Mouse (Mus musculus) testis, postnatal 10 days (tissue): ENCODE data around the gene Chrna10.

Source experiments
- DNase-seq: peaks from one replicate; pipeline ENCODE4 v3.0.0; 2021; ENCODE audit warnings: low spot score

Gene Chrna10

DNA sequence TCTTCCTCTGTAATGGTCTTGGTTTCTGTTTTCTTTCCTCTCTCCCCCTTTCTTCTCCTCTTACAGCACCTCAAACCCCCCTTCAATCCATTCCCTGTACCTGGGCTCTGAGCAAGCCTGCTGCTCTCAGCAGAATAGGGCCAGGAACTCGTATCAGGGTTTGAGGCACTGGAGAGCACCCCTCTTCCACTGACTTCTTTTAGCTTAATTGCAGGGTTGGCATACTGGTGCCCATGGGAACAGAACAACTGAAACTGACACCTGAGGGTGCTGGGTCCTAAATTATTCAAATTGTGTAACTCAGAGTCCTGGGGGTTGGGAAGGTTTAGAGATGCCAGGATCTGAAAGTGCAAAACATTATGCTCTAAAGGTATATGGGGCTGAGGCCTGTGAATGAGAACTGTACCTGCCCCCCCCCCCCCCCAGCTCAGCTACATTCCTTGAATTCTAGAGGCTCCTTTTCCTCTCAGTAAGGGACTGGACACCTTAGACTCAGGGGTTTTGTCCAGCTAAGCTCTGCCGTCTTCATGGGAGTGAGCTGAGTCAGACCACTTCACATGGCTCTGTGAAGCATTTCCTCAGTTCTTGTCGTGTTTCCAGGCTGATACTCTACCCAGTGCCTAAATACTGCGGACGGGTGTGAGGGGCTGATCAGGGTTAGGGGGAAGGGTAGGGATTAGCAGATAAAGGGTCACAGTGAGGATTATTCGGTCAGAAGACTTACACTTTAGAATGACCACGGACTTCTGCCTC lies at the start of gene Chrna10:
Gene Chrna10 (minus strand): TSS at position 250 of the 753 bp plus-strand sequence.
- no peak for DNase-seq

GRCm38 (mm10) chr7:102153691-102154090 lies 37.1 kb upstream of the Chrna10 start:
- DNase-seq, result no peak

DNA sequence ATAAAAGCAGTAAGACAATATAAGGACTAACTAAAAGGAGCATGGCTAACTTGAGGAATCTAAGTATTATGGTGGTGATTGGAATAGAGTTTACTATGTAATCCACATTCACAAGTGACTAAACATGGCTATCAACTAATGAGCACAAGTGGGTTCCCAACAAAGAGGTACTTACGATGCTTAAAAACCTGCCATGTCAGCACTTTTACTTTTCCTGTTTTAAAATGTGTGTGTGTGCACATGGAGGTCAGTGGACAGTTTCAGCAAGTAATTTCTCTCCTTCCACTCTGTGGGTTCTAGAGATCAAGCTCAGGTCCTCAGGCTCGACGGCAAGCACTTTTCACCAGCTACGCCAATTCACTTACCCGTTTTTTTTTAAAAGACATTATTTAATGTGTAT lies 21.3 kb upstream of the Chrna10 start:
- no peak for DNase-seq

DNA sequence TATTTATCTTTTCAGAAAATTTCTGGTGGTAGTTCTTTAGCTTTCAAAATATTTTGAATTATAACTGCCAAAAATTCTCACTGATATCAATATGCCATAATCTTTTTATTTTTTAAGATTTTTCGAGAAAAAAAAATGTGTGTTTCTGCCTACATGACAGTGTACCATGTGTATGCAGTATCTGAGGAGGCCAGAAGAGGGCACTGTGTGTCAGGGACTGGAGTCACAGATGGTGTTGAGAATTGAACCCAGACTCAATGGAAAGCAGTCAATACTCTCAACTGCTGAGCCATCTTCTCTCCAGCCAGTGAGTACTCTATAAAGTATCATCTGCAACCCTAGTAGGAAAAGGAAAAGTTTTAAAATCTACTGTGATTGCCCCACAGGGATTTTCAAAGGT lies 20.8 kb upstream of the Chrna10 start:
- peak; percentile 57 for DNase-seq

GRCm38 (mm10) chr7:102132395-102132794 lies 15.8 kb upstream of the Chrna10 start:
- DNase-seq, result no peak

DNA sequence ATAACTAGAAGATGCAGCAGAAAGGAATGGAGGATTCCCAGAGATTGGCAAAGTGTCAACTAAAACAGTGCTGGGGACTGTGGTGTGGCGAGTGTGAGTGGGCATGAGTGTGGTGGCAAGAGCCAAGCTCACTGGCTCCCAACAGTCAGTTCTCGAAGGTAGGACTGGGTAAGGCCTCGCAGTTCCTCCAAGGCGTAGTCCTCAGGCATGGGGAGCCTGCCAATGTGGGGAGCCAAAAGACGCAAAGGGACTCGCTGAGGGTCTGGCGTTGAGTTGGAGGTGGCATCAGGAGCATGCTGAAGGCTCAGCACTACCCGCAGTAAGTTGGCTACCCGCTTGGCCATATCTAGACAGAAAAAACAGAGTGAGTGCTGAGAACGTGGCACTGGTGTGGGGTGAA lies 3.7 kb upstream of the Chrna10 start:
- no peak for DNase-seq

GRCm38 (mm10) chr7:102117382-102117781 lies 754 bp upstream of the Chrna10 start:
- DNase-seq, result no peak

DNA sequence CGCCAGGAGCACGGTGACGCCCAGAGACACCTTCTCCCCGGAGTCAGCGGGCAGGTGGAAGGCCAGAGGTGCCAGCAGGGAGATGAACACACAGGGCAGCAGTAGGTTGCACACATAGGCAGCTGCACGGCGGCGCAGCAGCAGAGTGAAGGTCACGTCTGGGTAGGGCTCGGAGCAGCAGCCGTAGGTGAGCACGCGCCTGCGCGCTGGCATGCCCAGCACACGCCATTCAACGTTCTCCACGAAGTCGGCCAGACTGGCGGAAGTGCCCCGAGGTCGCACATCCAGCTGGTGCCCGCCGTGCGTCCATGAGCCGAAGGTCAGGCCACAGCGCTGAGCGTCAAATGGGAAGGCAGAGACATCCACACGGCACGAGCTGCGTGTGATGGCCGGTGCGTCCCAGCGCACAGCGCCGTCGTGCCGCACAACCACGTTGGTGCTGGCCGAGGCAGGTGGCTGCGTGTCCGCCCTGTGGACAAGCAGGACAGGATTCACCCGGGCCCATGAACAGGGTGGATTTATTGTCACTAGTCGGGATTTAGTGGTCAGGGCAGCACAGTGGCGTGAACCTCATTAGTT lies 3.4 kb downstream of the Chrna10 start:
- no peak for DNase-seq

DNA sequence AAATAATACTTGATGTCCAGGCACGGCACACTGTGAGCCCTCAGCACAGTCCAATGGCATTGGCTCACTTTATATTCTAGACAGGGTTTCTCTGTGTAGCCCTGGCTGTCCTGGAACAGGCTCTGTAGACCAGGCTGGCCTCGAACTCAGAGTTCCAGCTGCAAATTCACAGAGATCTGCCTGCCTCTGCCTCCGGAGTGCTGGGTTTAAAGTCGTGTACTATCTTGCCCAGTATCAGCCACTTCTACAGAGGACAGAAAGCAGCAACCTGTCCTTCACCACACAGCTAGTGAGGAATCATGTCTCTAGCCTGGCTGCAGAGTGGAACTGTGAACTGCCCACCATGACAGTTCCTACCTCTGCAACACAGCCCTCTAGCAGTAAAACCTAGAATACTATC lies 6.9 kb downstream of the Chrna10 start:
- no peak for DNase-seq

- no peak for DNase-seq
These were observed 7.5 kb downstream of the Chrna10 start, which contains the start of gene Art5 for GRCm38 (mm10) chr7:102109171-102109570. Gene Art5, minus strand, starts transcription at chr7:102109489.

- no peak for DNase-seq
These were observed 8.4 kb downstream of the Chrna10 start for GRCm38 (mm10) chr7:102108206-102108605.

- no peak for DNase-seq
These were observed 9.9 kb downstream of the Chrna10 start for GRCm38 (mm10) chr7:102106700-102107141.

DNA sequence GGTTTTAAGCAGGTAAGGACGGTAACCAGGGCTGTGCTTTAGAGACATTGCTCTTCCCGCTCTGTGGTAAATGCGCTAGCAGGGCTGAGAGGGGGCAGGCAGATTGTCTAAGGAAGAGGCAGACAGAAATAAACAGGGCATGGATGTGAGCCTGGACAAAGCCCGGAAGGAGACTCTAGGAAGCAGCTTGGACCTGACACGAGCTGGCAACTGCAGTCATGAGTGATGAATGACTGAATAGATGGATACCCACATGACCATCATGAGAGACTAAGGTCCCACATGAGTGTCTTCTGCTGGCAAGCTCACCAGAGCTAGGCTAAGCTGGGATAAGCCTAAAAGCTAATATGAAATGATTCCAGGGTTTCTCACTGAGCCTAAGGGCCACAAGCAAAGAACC lies 12.5 kb downstream of the Chrna10 start:
- no peak for DNase-seq

DNA sequence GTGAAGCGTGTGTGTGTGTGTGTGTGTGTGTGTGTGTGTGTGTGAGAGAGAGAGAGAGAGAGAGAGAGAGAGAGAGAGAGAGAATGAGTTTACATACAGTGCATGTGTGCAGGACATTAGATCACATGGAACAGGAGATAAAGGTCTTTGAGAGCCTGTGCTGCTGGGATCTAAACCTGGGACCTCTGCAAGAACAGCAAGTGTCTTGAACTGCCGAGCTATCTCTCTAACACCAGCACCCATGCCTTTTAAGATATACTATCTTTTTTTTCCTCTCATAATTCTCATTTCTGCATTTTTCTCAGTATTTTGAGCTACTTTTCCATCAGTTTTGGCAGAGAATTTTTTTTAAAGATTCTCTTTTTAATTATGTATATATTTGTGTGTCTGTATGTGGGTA lies 13.1 kb downstream of the Chrna10 start:
- DNase-seq, result no peak

DNA sequence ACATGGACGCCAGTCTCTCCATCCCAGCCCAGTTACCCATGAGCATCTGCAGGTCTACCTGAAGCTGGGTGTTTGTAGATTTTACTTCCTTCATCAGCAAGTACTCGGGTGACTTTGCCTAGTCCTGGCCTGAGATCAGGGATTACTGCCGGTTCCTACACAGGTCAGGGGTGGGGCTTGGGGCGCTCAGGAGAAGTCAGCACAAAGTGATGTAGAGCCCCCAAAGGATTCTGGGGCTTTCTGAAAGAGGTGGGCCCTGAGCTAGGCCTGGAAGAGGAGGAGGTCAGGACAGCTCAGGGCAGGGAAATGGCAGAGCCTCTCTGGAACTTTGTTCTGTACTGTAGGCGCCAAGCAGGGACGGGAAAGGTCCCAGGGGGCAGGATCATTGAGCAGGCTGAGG lies 13.9 kb downstream of the Chrna10 start:
- no peak for DNase-seq

- DNase-seq, result no peak
These were observed 14.4 kb downstream of the Chrna10 start for GRCm38 (mm10) chr7:102102241-102102640.

DNA sequence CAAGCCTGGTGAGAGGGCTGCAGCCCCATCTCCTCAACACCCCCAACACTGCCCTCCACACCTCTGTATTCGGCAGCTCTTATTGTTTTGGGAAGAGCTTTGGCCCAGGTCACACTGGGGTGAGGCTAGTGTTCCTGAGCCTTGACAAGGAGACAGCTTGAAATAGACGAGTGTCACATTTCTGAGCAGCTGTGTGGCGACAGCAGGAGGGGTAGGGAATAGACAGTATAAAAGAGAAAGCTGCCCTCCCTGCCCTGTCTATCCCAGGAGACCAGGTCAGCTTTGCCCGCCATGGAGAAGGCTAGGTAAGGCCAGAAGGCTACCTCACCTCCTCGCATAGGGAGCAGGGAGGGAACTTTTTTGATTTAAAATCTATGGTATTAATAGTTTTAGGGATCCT lies 15.1 kb downstream of the Chrna10 start, which contains the start of gene Art1:
Gene Art1 (plus strand): TSS at position 257 of the 400 bp plus-strand sequence.
- DNase-seq, result no peak

DNA sequence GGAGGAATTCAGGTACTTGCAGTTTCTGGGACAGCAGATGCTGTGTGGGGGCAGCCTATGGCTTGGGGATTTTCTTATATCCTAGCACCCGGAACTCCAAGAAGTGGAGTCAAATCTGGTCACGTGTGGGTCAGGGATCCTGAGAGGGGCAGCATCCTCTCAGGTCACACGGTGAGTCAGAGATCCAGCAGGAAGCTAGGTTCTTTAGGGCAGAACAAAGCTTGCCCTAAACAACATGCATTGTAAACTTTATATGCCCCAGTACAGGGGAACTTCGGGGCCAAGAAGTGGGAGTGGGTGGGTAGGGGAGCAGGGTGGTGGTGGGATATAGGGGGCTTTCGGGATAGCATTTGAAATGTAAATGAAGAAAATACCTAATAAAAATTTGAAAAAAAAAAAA lies 15.8 kb downstream of the Chrna10 start:
- no peak for DNase-seq

- DNase-seq, result no peak
These were observed 16.6 kb downstream of the Chrna10 start for GRCm38 (mm10) chr7:102099760-102100661.

GRCm38 (mm10) chr7:102087336-102087735 lies 29.3 kb downstream of the Chrna10 start:
- no peak for DNase-seq

DNA sequence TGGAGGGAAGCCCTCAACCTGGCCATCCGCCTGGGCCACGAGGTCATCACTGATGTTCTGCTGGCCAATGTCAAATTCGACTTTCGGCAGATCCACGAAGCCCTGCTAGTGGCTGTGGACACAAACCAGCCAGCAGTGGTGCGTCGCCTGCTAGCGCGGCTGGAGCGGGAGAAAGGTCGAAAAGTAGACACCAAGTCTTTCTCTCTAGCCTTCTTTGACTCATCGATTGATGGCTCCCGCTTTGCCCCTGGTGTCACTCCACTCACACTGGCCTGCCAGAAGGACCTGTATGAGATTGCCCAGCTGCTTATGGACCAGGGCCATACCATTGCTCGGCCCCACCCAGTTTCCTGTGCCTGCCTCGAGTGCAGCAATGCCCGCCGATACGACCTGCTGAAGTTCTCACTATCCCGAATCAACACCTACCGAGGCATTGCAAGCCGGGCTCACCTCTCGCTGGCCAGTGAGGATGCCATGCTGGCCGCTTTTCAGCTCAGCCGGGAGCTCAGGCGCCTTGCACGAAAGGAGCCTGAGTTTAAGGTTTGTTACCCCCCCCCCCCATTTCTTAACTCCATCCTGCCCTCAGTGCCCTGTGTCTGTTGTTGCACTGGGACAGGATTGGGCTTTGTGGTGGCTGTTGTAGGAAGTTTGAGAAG lies 32.5 kb downstream of the Chrna10 start:
- DNase-seq, result no peak

DNA sequence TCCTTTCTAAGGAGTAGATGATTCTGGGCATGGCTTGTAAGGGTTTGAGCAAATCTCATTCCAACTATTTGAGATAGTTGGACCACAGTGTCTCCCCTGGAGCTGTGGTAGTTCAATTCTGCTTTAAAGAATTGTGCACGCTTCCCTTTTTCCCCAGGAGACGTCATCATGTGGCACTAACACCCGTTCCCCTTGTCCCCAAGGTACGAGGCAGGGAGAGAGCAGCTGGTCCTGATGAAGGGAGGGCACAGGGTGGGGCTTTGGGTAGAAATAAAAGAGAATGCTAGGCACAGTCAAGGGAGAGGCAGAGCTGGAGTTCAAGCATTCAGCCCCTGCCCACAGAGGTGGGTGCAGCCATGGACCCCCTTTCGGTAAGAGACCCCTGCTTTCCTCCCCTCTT lies 33.8 kb downstream of the Chrna10 start, which contains the start of gene Trpc2:
Gene Trpc2 (plus strand): TSS at position 301 of the 400 bp plus-strand sequence.
- DNase-seq, result no peak
